In the genomic region with DNA sequence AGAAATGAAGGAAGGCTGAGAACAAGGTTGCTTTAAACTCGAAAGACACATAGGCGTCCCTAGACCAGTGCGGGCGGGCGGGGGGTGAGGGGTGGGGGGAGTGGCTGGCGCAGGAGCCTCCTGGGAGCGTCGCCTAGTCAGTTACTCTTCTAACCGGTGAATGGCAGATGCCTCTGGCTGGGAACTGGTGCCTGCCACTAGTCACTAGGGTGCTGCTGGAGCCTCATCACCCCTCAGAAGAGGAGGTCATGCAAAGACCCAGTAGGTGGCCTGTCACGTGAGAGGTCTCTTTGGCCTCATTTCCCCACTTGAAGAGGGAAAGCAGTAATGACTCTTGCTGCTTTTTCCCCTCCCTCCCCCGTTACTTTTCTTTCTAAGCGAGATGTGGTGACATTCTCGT, we compare ENCODE assay signal across 8 mouse cellular contexts. TPM values are rescaled to one million over a fixed set of nuclear protein-coding genes. Genes with fewer than 3 reads are reported as not detected.
A peak's percentile ranks its signal among the peaks of the same experiment; 100 is the strongest.
DNase-seq lines count a peak whose midpoint lies in the region; ATAC-seq and TF ChIP-seq lines count a peak whose summit lies in the region.

No protein-coding gene starts in this region.

- no peak for TF ChIP-seq CTCF in gastrocnemius, adult 2 months (IDR thresholded peaks at IDR 0.05)

- peak; percentile 29 for DNase-seq in gastrocnemius, adult 2 months
- no peak for DNase-seq in gastrocnemius, postnatal 4 days (ENCODE audit: low spot score in 2 of 2)
- DNase-seq in ZHBTc4 (ENCODE audit: low read depth, low spot score), result peak; percentile 51
- DNase-seq in natural killer cell, adult 2 months (ENCODE audit: low spot score in 2 of 2), result no peak
- DNase-seq in spleen, postnatal 10 days (ENCODE audit: low spot score in 2 of 2), result no peak
- DNase-seq in left cerebral cortex, postnatal 36 days (ENCODE audit: low spot score in 2 of 2), result no peak

- peaks cover 52% of the 10 kb centered on the region for H3K27me3 ChIP-seq in hindbrain, embryonic 16.5 days (replicated peaks; ENCODE audit: control insufficient read depth, insufficient read depth, low read length)
- peaks cover 94% of the 10 kb centered on the region for H3K27me3 ChIP-seq in midbrain, embryonic 12.5 days

- ATAC-seq in hindbrain, embryonic 16.5 days, result no peak
- no peak for ATAC-seq in midbrain, embryonic 12.5 days (ENCODE audit: low FRiP score, low read depth)

- no peaks in the 10 kb centered on the region for H3K9me3 ChIP-seq in hindbrain, embryonic 16.5 days (ENCODE audit: control insufficient read depth, low read length)
- H3K9me3 ChIP-seq in midbrain, embryonic 12.5 days, result no peaks in the 10 kb centered on the region

- peak overlapping the region; percentile 72 for H3K27ac ChIP-seq in gastrocnemius, adult 2 months
- no peak overlapping the region for H3K27ac ChIP-seq in hindbrain, embryonic 16.5 days (ENCODE audit: low read depth, low read length)
- H3K27ac ChIP-seq in midbrain, embryonic 12.5 days (replicated peaks), result no peak overlapping the region

- peak overlapping the region; percentile 83 for H3K4me3 ChIP-seq in gastrocnemius, adult 2 months
- peak overlapping the region; percentile 59 for H3K4me3 ChIP-seq in hindbrain, embryonic 16.5 days (ENCODE audit: low read length)
- peak overlapping the region; percentile 53 for H3K4me3 ChIP-seq in midbrain, embryonic 12.5 days

- WGBS in hindbrain, embryonic 16.5 days, result 1% methylated on average over 13 of the region's 13 CpGs
- 1% methylated on average over 13 of the region's 13 CpGs for WGBS in midbrain, embryonic 12.5 days

- H3K36me3 ChIP-seq in hindbrain, embryonic 16.5 days (ENCODE audit: control insufficient read depth, insufficient read depth, low read length), result no peaks in the 10 kb centered on the region
- no peaks in the 10 kb centered on the region for H3K36me3 ChIP-seq in midbrain, embryonic 12.5 days

- intact Hi-C loops in gastrocnemius, adult 2 months (cut with DNase I), result no loop called here
- intact Hi-C loops in left cerebral cortex, postnatal 36 days (cut with DNase I), result no loop called here

- peaks cover 21% of the 10 kb centered on the region for H3K4me1 ChIP-seq in hindbrain, embryonic 16.5 days (ENCODE audit: control insufficient read depth, insufficient read depth, low read depth, low read length)
- H3K4me1 ChIP-seq in midbrain, embryonic 12.5 days, result peaks cover 31% of the 10 kb centered on the region

- peak overlapping the region; percentile 99 for H3K4me2 ChIP-seq in hindbrain, embryonic 16.5 days (ENCODE audit: low read length)
- H3K4me2 ChIP-seq in midbrain, embryonic 12.5 days (replicated peaks), result peak overlapping the region; percentile 97

- no peak overlapping the region; the same call in 1 of the 2 replicates for H3K9ac ChIP-seq in hindbrain, embryonic 16.5 days (ENCODE audit: low read depth, low read length)
- H3K9ac ChIP-seq in midbrain, embryonic 12.5 days (replicated peaks), result no peak overlapping the region

RNA-seq across cellular contexts. Expression of a gene that starts 1.0 kb away (rescaled TPM):
- 1 to 10 TPM; 3.7 to 7.4 TPM for total RNA-seq in gastrocnemius, adult 2 months (2021)
- total RNA-seq in gastrocnemius, postnatal 4 days (2021), result 10 to 100 TPM; 25.1 to 28.5 TPM
- polyA plus RNA-seq in hindbrain, embryonic 16.5 days (2015; fragmentation: Nextera tagmentation; extraction: Ambion mirVana), result 2.5 and 2.8 TPM in 2 replicates
- polyA plus RNA-seq in midbrain, embryonic 12.5 days (2016; fragmentation: Nextera tagmentation; extraction: Ambion mirVana), result 0.54 and 0.58 TPM in 2 replicates
- 10 to 100 TPM; 10.9 to 16.4 TPM for total RNA-seq in left cerebral cortex, postnatal 36 days (2021)

RNA-seq across cellular contexts. Expression of a gene that starts 51.5 kb away (rescaled TPM):
- 10 to 100 TPM; 53.0 to 57.0 TPM for total RNA-seq in gastrocnemius, adult 2 months (2021)
- total RNA-seq in gastrocnemius, postnatal 4 days (2021), result 100 to 1,000 TPM; 107 to 110 TPM
- polyA plus RNA-seq in hindbrain, embryonic 16.5 days (2015; fragmentation: Nextera tagmentation; extraction: Ambion mirVana), result 79.3 and 88.1 TPM in 2 replicates
- polyA plus RNA-seq in midbrain, embryonic 12.5 days (2016; fragmentation: Nextera tagmentation; extraction: Ambion mirVana), result 147 and 148 TPM in 2 replicates
- total RNA-seq in left cerebral cortex, postnatal 36 days (2021), result 10 to 100 TPM; 55.5 to 63.1 TPM

Comparison
In these comparisons a context has a peak if more than half of its experiments do, and no peak if none do; other contexts are left out.
1. DNase-seq: peak in gastrocnemius, adult 2 months (single experiment) and ZHBTc4 (single experiment); none in gastrocnemius, postnatal 4 days (0 of 2), natural killer cell, adult 2 months (0 of 2), spleen, postnatal 10 days (0 of 2) and left cerebral cortex, postnatal 36 days (0 of 2).
2. Peak in every context shown above with its lines, with median percentiles within 50 percentile points of each other: H3K4me3 ChIP-seq.